Mouse (Mus musculus) liver, embryonic 14.5 days (tissue): ENCODE data around the gene Sphkap.

ENCODE experiments used
- CTCF ChIP-seq: IDR thresholded peaks from 2 replicates; pipeline ENCODE4 v1.5.1; 2016; ENCODE audit warnings: antibody characterized with exemption, low read depth, control low read depth
- EP300 ChIP-seq: IDR thresholded peaks from 2 replicates; pipeline ENCODE4 v1.6.1; 2016; ENCODE audit warnings: antibody characterized with exemption, low read depth

- TF ChIP-seq CTCF = no peak
- TF ChIP-seq EP300 = no peak
Observed at GRCm38 (mm10) chr1:83224423-83224960, 183.5 kb downstream of the Sphkap start.
